Mouse (Mus musculus): ENCODE measurements around the gene Gm16867. TPM values are rescaled to one million over a fixed set of nuclear protein-coding genes. Genes with fewer than 3 reads are reported as not detected.
"Not testable (repeated sequence)": the region's sequence is repeated elsewhere in the genome, so short reads cannot be mapped to it uniquely, and the experiment has no call there.

The Gm16867 gene
- 1 to 10 TPM; 4.5 to 4.8 TPM for total RNA-seq (2021)

DNA sequence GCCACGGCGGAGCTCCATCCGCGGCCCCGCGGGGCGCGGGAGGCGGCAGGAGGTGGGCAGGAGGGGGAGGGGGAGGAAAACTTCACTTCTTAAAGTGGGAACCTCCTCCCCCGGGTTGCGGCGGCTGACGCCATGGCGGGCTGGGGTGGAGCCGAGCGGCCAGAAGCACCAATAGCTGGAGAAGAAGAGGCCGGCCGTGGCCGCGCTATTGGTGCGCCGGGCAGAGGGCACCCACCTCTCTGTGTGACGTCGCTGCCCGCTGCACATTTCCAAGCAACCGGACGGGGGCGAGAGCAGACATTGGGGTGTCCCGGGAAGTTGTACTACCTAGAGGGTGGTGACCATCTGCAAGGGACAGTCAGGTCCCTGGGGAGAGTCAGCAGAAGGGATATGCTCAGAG is at the start of gene Gm16867:
Gm16867 (minus strand) TSS at position 189 of the 400 bp plus-strand sequence.
- intact Hi-C loops (cut with DNase I); DNase-seq: not testable (repeated sequence)

DNA sequence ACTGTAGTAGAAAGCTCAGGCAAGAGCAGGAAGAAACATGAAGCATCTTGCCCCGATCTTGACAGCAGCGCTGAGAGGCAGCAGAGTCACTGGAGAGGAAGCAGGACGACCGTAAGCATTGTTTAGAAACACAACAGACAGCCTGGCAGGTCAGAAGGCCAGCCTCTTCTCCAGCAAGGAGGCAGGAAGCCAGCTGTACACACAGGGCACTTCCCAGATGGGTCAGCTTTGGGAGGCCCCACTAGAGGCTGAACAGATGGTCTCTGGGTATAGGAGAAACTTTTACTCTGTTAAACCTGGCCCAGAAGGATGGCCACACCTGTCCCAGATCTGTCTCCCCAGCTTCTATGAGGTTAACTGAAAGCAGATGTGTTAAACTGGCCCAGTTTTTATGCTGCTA is 44.1 kb upstream of the Gm16867 start:
- DNase-seq; intact Hi-C loops (cut with DNase I): not testable (repeated sequence)

DNA sequence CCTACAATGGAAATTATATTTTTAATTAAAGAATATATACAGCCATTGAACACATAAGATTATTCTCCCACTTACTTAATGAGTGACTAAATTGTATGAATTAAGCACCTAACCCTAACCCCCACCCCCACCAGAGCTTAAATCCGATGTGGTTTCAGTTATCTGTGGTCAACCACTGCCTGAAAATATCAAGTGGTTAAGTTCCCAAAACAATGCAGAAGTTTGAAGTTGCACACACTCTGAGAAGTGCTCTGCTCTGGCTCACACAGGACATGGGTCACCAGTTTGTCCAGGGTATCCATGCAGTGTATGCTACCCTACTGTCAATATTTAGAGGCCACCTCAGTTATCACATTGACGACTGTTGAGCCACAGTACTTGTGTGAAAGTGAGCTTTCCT is 41.9 kb upstream of the Gm16867 start:
- DNase-seq, result not testable (repeated sequence)

DNA sequence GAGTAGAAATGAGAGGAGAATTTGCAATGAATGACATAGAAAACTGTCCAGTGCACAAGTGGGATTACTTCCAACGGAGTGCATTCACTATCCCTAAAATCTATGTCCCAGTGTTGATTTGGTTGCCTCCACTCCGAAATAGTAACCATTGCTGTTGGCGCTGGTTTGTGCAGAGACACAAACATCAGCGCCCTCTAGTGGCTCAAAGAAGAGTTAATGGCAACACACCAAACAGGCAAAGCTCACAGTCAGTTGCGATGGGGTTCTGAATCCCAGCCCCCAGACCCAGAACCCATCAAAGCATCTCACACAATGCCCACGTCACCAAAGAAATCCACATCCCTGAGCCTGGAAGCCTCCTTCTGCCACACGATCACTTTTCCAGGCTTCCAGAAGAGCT is 40.9 kb upstream of the Gm16867 start:
- intact Hi-C loops (cut with DNase I), result not testable (repeated sequence)

More for the DNA sequence above, 41.9 kb upstream of the Gm16867 start:
- intact Hi-C loops (cut with DNase I), result not testable (repeated sequence)

DNA sequence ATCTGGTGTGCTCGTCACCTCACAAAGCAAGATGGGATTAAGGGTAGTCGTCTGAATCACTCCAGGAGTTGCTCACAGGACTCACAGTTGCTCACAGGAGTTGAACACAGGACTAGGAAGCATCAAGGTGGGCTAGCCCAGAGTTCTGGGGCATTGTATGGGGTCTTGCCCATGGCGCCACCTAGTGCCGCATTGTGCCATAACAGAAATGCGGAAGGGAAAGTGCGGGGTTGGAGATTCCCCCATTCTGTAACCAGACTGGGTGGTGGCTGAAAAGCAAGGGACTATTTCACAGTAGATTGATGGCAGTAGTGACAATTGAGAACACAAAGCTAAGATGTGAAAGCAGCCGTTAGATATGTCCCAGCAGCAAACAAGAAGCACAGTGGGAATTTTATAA is 39.5 kb upstream of the Gm16867 start:
- DNase-seq; intact Hi-C loops (cut with DNase I): not testable (repeated sequence)

More for the DNA sequence above, 40.9 kb upstream of the Gm16867 start:
- not testable (repeated sequence) for DNase-seq

DNA sequence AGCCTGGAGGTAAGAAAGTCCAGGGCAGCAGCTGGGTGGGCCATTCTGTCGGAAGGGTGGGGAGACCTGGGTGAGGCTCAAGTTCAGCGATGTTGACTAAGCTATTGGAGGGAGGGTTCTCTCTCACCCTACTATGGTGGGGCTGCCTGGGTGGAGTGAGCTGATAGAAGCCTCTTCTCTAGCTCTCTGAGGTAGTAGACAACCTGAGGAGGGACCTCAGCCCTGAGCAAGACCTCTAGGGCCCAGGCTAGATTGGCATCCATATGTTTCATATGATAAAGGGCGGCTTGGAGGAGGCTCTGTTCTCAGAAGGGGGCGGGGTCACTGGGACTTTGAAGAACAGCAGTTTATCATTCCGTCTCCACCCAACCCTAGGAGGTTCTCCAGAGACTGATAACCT is 37.0 kb upstream of the Gm16867 start:
- intact Hi-C loops (cut with DNase I); DNase-seq: not testable (repeated sequence)

DNA sequence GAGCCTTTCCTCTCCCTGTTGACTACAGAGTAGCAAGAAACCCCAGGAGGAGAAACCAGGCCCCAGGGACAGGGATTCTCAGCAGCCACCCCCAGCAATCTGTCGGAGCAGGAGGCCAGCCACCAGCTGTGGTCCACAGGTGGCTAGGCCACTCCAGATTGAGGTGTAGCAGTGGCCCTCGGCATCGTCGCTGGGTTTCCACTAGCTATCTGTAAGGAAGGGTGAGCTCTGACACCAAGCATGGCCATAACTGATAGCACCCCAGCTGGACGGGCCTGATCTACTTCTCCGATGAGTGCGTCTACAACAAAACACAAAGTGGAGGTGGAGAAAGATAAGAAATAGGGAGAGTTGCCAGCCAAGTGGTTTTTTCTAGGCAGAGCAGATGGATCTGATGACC is 33.4 kb upstream of the Gm16867 start:
- DNase-seq; intact Hi-C loops (cut with DNase I): not testable (repeated sequence)

DNA sequence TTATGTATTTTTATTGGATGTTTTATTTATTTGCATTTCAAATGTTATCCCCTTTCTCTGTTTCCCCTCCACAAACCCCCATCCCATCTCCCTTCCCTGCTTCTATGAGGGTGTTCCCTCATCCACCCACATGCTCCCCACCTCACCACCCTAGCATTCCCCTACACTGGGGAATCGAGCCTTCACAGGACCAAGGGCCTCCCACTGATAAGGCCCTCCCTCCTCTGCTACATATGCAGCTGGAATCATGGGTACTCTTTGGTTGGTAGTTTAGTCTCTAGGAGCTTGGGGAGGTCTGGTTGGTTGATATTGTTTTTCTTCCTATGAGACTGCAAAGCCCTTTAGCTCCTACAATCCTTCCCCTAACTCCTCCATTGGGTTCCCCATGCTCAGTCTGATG is 23.0 kb upstream of the Gm16867 start:
- DNase-seq; intact Hi-C loops (cut with DNase I): not testable (repeated sequence)

DNA sequence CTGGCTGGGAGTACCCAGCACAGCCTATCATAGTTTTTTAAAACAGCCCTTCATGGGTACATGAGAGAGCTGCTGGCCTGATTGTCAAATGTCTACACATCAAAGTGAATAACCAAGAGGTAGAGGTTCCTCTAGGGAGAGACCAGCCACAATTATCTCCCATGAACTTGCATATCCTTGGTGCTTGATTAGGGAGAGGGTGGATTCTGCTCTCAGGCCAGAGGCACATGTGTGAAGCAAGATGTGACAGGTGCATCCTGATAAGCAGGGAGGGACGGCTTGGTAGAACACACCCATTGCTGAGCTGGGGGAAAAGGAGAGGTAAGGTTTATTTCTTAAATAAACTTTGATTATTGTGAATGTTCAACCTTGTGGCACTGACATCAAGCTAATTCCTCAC is 19.8 kb upstream of the Gm16867 start:
- intact Hi-C loops (cut with DNase I); DNase-seq: not testable (repeated sequence)

DNA sequence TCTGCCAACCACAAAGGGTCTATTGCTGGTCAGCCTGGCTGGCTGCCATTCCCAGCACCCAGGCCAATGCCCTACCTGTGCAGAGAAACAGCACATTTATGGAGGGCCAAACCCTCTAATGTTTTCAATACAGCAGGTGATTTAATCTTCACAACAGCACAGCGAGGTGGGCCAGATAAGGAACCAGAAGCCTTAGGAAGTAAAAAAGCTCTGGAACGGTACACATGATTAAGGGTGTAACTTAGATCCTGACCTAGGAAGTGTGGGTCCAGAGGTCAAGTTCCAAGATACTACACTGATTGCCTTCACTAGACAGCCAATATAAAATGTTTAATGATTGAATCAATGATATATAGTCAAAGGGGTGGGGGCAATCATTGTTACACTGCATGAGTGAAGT is 17.6 kb upstream of the Gm16867 start:
- DNase-seq; intact Hi-C loops (cut with DNase I): not testable (repeated sequence)

DNA sequence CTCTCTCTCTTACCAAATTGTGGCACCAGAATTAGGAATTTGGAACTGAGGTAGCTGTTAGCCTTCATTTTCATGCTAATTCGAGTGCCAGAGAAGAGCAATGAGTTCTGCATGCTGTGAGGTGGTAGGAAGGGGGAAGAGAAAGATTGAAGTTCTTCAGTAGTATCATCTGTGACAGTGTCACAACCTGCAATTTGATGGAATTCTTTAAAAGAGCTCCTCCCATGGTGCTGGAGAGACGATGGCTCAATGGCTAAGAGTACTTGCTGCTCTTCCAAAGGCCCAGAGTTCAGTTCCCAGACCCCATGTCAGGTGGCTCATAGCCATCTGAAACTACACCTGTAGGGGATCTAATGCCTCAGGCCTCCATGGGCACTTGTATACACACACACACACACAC is 9.3 kb upstream of the Gm16867 start, which contains the start of gene Gm27179:
Gm27179 (minus strand) TSS at position 101 of the 400 bp plus-strand sequence.
- intact Hi-C loops (cut with DNase I); DNase-seq: not testable (repeated sequence)

DNA sequence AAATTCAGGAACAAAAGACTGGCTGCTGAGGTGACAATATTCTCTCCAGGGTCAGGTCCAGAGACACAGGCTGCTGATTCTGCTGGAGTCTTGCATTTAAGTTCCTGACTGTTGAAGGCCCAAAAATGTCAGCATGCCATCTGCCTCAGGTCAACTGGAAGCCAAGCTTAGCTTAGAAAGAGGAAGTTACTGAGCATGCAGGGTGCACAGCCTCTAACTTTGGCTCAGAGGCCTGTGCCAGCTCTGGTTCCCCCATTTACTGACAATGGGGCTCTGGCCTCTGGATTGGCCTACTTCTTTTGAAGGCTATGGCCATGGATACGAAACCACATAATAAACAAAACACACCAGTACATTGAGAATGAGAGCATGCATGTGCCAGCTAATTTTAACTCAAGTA is 3.8 kb upstream of the Gm16867 start:
- intact Hi-C loops (cut with DNase I); DNase-seq: not testable (repeated sequence)

DNA sequence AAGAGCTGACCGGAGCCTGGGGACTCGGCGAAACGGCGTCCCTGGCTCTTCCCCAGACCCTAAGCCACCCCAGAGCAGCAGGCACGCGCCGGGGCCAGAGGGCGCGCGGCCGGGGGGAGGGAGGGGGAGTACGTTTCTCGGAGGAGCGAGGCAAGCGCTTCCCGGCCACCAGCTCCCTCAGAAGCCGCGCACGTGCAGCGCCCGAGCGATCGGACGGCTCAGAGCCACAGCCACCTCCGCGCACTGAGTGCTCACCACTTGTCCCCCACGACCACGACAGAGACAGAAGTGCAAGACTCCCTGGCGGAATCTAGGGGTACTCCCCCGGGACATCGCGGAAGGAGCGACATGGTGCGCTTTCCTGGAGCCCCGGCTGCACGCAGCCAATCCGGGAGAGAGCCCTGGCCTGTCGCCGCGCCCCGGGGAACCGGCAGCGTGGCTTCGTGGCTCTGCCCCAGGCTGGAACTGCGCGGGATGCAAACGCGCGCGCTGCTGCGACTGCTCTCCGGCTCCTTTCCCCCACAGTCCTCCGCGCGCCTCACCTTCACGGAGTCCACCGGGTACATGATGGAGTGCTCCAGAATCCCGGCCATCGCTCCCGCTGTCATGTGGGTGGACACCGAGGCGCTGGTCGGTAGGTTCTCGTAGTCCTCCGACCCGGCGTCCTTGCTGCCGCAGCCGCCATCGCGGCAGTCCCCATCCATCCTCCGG is 567 bp downstream of the Gm16867 start:
- DNase-seq; intact Hi-C loops (cut with DNase I): not testable (repeated sequence)

DNA sequence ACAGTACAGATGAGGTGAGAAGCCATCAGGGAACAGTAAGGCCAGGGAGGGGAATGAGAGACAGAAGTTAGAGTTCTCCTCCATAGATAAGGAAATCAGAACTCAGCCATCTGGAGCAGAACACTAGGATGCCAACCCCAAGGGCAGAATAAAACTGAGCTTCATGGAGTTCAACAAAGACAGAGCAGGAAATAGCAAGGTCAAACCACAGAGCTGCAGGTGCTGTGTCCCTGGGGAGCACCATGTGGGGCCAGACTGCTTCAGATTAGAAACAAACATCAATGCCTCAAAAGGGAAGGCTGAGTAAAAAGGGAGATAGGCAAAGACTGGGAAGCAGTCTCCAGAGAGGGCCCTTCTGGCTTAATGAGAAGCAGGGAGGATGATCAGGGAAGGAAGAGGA is 6.9 kb downstream of the Gm16867 start:
- DNase-seq; intact Hi-C loops (cut with DNase I): not testable (repeated sequence)

DNA sequence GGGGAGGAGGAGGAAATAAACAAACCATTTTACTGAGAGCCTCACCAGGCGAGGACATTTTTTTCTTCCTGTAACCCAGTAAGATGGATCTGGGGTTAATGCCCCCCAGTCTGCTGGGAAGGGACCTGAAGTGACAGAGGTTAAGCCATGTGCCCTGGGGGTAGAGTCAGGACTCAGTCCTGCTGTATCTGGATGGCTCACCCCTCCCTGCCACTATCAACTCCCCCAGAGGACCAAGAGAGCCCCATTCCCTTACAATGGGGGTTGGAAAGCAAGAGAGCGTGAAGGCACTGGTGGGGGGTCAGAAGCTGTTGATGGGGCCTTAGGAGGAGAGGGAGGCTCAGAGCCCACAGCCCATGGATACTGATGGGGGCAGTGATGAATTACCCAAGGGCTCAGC is 8.2 kb downstream of the Gm16867 start:
- intact Hi-C loops (cut with DNase I); DNase-seq: not testable (repeated sequence)

DNA sequence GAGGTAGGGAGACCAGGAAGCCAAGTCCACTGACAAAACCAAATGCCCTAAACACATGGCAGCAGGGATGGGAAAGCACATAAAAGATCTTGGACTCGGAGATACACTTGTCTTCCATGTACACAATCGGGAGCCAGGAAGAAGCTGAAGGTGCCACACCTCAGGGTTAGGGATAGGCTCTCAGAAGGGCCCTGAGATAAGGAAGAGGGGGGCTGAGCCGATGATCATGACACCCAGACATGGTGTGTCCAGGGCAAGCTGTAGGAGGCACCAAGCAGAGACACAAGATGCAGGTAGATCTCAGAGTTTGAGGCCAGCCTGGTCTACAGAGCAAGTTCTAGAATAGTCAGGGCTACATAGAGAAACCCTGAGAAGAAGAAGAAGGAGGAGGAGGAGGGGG is 8.6 kb downstream of the Gm16867 start:
- not testable (repeated sequence) for DNase-seq

DNA sequence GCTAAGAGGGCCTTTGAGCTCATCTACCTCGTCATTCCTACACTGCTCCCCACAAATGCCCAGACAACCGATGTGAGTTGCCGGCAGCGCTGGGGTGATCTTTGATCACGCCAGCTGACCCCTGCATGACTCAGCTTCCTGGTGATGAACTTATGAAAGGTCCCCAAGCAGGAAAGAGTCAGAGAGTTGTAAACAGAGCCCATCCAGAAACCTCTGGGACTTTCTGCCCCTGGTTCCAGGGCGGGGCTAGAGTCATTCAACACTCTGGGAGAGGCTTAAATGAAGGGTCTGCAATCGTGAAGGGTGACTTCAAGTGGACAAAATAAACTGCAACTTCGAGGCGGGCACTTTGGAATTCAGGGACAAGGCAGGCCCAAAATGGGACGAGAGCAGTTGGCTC is 15.2 kb downstream of the Gm16867 start:
- DNase-seq; intact Hi-C loops (cut with DNase I): not testable (repeated sequence)

More for the DNA sequence above, 8.6 kb downstream of the Gm16867 start:
- intact Hi-C loops (cut with DNase I), result not testable (repeated sequence)

DNA sequence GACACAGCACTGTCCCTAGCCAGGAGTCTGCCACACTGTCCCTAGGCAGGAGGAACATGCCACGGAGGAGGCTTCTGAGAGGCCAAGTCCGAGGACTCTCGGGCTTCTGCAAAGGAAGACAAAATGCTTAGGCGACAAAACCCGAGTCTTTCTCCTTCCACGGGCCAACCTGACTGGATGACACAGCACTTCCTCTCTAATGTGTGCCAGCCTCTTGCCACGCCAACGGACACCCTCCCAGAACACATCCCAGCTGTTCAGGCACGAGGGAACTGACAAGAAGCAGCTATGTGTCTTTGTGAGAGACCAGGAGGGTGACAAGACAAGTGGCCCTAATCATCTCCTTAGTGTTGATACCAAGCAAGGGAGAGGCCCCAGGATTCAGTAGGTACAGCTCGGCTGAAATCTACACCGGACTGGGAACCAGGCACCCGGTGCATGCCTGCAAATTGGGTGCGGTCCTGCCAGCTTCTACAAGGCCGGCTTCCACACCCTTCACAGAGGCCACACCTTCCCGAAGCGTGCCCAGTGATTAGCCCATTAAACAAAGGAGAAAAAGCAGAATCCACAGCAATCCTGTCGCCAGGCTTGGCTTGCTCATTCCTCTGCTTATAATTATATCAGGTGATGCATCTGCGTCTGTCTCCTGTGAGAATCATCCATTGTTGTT is 17.6 kb downstream of the Gm16867 start:
- DNase-seq; intact Hi-C loops (cut with DNase I): not testable (repeated sequence)

DNA sequence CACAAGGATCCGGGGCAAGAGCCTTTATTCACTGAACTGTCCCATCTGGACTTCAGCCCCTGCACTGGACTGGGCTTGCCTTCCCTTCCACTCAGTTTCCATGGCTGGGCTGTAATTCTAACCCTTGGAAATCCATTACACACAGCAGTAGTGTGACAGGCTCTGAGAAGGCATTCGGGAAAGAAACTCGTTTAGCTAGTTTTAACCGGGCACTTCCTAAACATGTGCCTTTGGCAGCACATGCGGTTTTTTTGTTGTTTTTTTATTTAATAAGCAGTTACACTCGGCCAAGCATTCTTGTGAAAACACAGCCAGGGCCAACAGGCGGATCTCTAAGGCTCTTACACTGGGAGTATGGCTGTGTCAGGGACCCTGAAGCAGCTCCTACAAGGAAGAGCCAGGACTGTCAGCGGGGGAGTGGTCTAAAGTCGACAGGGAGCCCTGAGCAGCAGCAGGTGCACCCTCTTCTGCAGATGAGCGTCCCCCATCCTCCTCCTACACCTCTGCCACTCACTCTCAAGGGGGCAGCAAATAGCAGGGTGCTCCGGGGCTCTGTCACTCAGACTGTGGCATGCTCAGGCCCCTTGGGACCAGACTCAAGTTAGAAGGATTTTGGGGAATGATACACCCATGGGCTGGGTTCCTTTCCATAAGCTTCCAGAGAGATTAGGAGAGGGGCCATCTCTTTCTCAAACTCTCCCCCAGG is 29.1 kb downstream of the Gm16867 start:
- DNase-seq; intact Hi-C loops (cut with DNase I): not testable (repeated sequence)

DNA sequence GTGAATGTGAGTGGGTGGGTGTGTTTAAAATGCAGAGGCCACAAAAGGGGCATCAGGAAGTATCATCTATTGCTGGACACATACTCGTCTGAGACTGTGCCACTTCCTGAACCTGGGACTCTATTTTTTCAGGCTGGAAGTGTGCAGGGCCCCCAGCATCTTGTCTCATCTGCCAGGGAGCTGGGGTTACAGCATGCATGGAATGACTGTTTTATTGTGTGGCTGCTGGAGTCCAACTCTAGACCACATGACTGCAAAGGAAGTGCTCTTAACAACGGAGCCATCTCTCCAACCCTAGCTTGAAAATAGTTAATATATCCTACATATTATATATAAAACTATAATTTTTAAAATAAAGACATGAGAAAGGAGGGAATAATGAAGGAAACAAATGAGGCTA is 29.8 kb downstream of the Gm16867 start:
- DNase-seq; intact Hi-C loops (cut with DNase I): not testable (repeated sequence)

DNA sequence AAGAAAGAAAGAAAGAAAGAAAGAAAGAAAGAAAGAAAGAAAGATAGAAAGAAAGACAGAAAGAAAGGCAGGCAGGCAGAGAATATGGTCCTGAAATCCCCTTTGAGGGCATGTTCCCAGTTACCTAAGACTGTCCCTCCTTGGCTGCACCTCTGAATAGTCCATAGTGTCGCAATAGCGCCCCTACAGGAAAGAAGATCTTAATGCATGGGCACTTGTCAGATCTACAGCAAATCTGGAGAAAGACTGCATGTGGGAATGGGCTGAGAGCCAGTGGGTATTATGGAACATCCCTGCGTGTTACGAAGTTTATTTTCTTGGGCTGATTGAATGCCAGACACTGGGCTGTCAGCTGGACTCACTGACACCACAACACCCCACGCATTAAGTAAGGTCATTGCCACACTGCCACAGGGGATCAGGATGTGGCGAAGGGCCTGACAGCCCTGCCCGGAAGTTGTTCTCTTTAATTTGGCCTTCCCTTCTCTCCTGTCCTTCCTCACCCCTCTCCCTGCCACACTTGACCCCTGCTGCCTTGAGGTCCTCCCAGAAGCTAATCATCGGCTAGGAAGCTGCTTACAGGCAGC is 32.9 kb downstream of the Gm16867 start:
- DNase-seq; intact Hi-C loops (cut with DNase I): not testable (repeated sequence)
